Comparison of ENCODE assay signal across 43 mouse cellular contexts in the genomic region with DNA sequence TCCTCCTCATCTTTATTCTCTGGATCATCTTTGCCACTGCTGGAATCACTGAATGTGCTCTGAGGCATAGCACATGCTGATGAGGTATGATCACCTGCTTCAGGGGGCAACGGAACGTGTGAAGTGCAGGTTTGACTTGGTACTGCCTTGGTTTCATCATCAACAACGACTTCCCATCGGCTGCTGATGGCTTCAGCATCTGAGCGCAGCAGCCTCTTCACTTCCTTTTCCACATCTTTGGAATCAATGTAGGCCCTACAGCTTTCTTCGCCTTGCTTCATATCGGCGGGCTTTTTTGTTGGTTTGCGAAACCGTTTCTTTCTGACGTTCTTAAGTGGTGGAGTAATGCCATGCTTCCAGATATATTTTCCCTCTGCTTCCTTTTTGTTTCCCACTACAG. TPM values are rescaled to one million over a fixed set of nuclear protein-coding genes. Genes with fewer than 3 reads are reported as not detected.
"Had no signal": no experiment of that assay in that cellular context is flagged by ENCODE, and none has a peak within 500 bp of the region (broad histone marks: within the 10 kb centered on the region; RNA-seq: fewer than 3 reads in every experiment).

No protein-coding gene starts in this region.

- H3K36me3 ChIP-seq: heart, embryonic 12.5 days; hindbrain, embryonic 10.5 days; hindbrain, embryonic 12.5 days; intestine, embryonic 15.5 days; limb, embryonic 13.5 days; limb, embryonic 15.5 days; liver, embryonic 12.5 days had no signal

- H3K27ac ChIP-seq: heart, embryonic 10.5 days; hindbrain, embryonic 10.5 days; hindbrain, embryonic 12.5 days; hindbrain, embryonic 14.5 days; intestine, embryonic 15.5 days; limb, embryonic 13.5 days; limb, embryonic 15.5 days; liver, embryonic 12.5 days had no signal

- H3K27me3 ChIP-seq: heart, embryonic 12.5 days; hindbrain, embryonic 12.5 days; intestine, embryonic 15.5 days; limb, embryonic 13.5 days; limb, embryonic 15.5 days; liver, embryonic 12.5 days had no signal

- DNase-seq: gastrocnemius, postnatal 14 days; gastrocnemius, postnatal 36 days; heart, adult 18-20 months; heart, postnatal 10 days; heart, postnatal 4 days; kidney, adult 18-20 months; kidney, adult 8-10 months; kidney, postnatal 10 days; kidney, postnatal 25 days; layer of hippocampus, adult 9-11 months; layer of hippocampus, postnatal 36 days; left cerebral cortex, postnatal 4 days had no signal

- H3K4me1 ChIP-seq: heart, embryonic 10.5 days; heart, embryonic 12.5 days; hindbrain, embryonic 10.5 days; hindbrain, embryonic 12.5 days; intestine, embryonic 15.5 days; liver, embryonic 12.5 days had no signal

- H3K4me3 ChIP-seq: heart, embryonic 10.5 days; heart, embryonic 12.5 days; hindbrain, embryonic 10.5 days; hindbrain, embryonic 12.5 days; intestine, embryonic 15.5 days; limb, embryonic 13.5 days; limb, embryonic 15.5 days; liver, embryonic 12.5 days had no signal

- ATAC-seq: hindbrain, embryonic 16.5 days; inflammation-experienced regulatory T-cells, adult 6 months; intestine, embryonic 15.5 days; intestine, postnatal 0 days; liver, embryonic 12.5 days had no signal

RNA-seq across cellular contexts. Expression of a gene that starts 0.8 kb away (rescaled TPM):
- total RNA-seq: gastrocnemius, adult 18-20 months; gastrocnemius, adult 8-10 months; gastrocnemius, postnatal 14 days; gastrocnemius, postnatal 36 days; heart, adult 18-20 months; heart, adult 8-10 months; heart, postnatal 10 days; heart, postnatal 25 days; heart, postnatal 4 days; layer of hippocampus, adult 18-20 months; layer of hippocampus, adult 8-10 months; layer of hippocampus, postnatal 14 days; layer of hippocampus, postnatal 36 days; left cerebral cortex, adult 18-20 months; left cerebral cortex, adult 8-10 months; left cerebral cortex, postnatal 10 days; left cerebral cortex, postnatal 25 days; left cerebral cortex, postnatal 4 days; liver, adult 2 months had no signal
- polyA plus RNA-seq: frontal cortex, adult 2 months; heart, embryonic 10.5 days; heart, embryonic 12.5 days; heart, embryonic 14.5 days; heart, embryonic 16.5 days; hindbrain, embryonic 10.5 days; hindbrain, embryonic 12.5 days; intestine, embryonic 15.5 days; intestine, postnatal 0 days; kidney, embryonic 14.5 days; kidney, embryonic 16.5 days; large intestine, adult 2 months; limb, embryonic 11.5 days; limb, embryonic 13.5 days; limb, embryonic 15.5 days; liver, adult 2 months; liver, embryonic 12.5 days had no signal
